Mouse (Mus musculus) retina, postnatal 1 day (tissue): ENCODE measurements around the gene Utp20.
A peak's percentile ranks its signal among the peaks of the same experiment; 100 is the strongest.
"Not testable (repeated sequence)": the region's sequence is repeated elsewhere in the genome, so short reads cannot be mapped to it uniquely, and the experiment has no call there.

Source experiments
- DNase-seq: peaks from one replicate; pipeline ENCODE4 v3.0.0-alpha.2; 2012

Gene Utp20

DNA sequence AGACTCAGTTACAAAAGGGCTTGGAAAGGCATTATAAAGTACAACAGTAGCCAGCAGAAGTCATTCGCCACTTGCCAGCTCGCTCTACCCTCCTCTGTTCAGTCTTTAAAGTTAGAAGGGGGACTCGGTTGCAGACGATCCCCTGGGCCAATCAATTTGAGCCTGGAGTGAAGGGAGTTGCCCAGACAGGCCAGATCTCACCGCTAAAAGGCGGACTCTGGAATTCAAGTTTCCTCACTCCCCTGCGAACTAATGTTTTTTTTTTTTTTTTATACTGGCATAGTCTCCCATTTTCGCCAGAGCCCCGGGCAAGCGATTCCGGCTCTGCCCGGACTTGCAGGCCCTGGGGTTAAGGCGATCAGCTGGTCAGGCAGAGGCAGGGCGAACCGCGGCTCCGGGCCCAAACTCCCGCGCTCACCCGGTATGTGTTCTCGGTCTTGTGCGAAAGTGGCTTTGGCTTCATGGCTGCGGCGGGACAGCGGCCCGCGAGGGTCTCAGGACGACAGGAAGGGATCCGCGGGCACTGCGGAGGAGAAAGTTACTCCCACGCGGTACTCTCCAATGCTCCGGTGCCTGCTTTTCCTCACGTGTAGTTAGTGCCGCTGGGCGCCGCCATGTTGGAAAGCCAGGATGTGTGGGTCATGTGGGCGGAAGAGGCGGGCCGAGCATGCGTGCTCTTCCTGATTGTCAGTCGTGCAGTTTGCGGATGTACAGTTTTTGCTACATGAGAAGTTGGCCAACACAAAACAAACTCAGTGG is at the start of gene Utp20:
Gene Utp20 (minus strand): TSS at position 617 of the 759 bp plus-strand sequence.
- peak; percentile 93 for DNase-seq

DNA sequence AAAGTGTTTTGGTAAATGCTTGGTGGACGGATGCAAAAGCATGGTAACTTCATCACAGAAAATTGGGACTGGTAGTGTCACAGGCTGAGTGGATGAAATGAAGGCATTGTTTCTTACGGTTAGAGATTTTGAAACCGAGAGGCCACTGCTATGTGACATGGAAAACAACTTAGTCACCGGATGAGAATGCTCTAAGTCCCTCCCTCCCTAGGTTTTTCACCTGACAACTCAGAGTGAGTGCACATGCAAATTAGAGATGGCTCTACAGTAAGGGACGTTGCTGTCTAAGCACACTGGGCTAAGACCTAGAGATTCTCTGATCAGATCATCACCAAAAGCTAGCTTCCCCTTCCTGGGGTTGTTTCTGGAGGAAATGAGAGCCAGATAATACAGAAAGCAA is 48.3 kb upstream of the Utp20 start:
- no peak for DNase-seq

DNA sequence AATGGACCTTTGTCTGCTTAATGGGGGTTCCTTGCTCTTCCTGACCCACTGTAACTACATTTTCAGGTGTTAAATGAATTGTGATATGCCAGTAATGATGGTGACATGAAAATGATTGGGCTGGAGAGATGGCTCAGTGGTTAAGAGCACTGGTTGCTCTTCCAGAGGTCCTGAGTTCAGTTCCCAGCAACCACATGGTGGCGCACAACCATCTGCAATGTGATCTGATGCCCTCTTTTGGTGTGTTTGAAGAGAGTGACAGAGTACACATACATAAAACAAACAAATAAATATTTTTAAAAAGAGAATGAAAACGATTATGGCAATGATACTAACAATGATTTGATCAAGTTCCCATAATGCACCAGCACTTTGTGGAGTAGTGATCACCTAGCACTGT is 39.4 kb upstream of the Utp20 start:
- no peak for DNase-seq

DNA sequence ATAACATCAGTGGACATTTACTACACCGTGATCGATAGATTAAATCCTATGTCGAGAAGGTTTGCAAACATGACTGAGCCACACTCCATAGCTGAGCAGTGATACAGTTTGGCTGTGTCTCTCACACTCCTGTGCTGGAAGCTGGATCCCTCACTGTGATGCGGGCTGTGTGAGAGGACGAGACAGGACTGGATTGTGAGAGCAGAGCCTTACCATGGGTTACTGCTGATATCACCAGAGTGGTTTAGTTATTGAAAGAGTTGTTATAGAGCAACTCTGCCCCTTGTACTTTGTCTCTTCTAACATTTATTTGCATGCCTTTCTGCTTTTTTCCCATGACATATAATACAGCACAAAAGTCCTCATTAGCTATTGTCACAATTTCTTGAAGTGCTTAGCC is 35.7 kb upstream of the Utp20 start:
- DNase-seq: no peak

DNA sequence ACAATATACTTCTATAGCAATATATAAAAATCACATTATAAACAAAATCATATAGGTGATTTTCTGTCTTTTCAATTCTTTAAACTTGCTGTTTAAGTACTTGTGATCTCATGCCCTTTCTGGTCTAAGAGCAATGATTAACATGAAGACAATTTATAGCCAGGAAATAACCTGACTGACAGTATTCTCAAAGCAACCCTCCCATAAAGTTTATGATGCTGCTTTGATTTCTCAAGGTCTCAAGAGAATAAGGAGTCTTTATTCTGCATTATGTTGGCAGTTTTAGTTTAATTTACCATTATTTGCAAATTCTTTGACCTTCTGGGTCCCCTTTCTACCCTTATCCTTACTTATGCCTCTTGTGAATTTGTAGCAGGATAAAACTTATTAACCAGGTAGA is 34.8 kb upstream of the Utp20 start:
- DNase-seq: no peak

DNA sequence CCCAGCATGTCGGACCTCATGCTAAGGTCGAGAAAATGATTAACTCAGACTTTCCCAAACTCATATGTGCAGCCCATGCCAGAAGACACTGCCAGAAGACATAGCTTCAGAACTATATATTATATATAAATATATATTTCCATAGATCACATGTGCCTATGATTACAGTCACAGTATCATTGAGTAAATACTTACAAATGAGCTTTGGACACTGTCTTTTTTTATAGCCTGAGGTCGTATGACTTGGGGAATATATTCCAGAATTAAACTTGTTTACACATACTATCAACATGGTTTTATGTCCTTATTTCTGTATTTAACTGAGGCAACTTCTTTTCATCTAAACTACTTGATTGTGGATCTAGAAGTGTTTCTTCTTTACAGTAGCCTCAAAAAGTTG is 34.3 kb upstream of the Utp20 start:
- DNase-seq: no peak

DNA sequence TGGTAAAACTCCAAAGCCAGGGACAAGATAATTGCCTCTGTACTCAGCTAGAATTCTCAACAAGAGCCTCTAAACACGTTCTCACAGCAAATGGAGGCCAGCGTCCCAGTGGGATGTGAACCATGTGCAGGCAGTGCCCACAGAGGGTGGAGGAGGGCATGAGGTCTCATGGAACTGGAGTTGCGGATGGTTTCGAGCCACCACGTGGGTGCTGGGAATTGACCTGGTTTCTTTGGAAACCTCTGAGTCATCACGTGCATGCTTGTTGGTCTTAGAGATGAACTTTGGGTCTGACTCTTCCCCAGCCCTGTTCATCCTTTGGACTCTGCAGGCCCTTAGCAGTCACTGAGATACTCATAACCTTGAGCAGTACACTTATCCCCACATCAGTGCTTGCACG is 26.7 kb upstream of the Utp20 start:
- no peak for DNase-seq

DNA sequence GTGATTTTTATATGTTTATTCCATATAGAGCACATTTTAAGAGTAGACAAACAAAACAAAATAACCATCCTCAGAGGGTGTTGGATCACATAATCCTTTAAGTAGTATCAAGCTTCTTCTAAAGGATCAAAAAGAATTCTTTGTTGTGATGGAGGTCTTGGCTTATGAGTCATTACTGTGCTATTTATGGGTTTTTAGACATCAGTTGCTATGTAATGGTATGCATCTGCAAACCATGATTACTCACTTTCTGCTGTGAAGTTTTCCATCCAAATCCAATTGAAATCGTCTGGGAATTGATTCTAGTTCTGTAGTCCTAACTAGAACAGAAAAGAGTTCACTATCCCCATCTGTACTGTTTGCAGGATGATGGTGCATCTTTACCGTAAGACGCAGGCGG is 23.4 kb upstream of the Utp20 start:
- no peak for DNase-seq

DNA sequence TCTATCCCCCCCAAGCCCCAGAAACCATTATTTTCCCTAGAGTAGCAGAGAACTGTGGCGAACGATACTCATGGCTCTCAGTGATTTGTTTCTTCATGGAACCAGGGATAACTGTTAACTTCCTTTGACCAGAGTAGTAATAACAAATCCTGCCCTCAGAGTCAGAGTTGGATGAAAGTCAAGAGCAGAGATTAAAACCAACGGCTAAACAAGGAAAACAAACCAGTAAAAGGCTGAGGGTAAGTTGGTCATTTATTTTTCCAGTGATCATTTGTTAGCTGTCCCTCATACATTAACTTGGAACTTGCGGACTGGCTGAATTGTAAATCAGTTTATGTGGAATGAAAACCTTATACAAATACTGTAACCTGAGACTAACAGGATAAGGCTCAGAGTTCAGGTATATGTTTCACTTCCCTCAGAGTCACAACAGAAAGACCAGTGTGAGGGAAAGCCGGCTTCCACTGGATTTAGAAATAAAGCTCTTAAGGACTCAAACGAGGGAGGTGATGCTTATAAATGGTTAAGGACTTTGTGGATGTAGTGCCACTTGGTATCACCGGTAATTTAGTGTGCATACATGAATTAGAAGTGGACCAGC is 22.4 kb upstream of the Utp20 start:
- no peak for DNase-seq

DNA sequence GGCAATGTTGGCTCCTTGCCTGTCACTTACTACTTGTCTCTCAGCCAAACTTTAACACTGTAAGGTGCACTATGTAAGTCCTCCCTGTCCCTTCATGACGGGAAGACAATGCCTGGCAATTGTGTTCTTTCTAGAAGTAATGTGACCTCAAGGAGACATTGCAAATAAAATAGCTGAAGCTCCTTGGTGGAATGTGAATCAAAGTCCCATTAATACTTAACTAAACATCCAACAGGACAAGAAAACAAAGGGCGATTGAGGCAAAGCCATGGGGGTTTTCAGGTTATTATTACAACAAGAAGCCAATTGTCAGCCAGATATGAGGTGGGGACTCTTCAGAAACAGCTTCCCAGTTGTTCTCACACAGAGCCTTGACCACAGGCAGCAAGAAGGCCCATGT is 7.6 kb upstream of the Utp20 start:
- no peak for DNase-seq

DNA sequence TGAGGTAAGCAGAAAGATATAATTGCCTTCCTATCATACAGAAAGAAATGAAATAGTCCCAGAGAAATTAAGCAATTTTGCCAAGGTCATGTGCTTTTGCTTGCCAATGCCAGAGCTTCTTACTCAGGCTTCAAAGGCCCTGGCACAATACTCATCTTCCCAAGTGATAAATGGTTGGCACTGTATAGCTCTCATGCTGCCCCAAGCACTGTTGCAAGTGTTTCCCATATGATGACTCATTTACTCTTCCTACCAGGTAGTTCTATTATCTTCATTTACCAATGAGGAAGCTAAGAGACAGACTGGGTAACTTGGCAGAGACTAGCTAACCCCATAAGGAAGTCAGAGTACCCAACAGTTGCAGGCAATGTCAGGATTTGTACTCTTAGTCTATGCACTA is 1.8 kb upstream of the Utp20 start:
- DNase-seq: no peak

DNA sequence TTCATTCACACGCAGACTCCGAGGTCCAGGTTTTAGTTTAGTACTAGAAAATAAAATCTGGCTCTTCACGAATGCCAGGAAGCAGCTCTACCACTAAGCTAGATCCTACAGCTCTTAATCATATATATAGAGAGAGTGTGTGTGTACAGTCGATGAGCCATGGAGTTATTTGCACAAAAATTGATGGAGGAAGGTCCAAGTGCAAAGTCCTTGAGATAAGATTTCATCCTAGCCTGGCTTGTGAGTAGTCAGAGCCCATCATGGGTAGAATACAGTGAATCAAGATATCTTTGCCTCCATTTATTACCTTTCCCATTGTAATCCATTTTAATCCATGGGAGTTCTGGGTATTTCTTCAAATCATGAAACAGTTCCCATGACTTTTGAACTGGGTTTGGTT is 992 bp upstream of the Utp20 start:
- no peak for DNase-seq

DNA sequence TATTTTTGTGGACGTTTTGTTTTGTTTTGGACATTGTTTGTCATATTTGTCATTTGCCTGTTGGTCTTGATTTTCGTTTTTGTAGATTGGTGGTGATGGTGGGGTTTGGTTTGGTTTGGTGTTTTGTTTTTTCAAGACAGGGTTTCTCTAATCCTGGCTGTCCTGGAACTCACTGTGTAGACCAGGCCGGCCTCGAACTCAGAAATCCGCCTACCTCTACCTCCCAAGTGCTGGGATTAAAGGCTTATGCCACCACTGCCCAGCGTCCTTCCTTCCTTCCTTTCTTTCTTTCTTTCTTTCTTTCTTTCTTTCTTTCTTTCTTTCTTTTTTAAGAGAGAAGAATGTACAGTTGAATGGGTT is 323 bp upstream of the Utp20 start:
- DNase-seq: not testable (repeated sequence)

DNA sequence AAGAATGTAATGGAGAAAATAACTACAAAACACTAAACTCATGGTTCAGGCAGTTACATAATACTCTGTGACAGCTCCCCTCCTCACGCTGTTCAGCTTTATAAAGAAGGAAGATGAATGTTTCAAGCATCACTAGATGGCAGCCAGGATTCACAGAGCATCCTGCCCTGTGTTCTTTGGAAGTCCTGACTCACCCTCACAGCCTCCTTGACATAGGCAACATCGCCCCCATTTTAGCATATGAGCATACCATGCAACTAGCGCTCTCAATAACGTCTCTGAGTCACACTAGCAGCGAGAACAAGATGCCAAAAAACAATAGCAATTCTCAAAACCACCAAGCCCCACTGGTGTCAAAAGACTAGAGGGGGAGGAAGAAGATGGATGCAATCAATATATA is 9.3 kb downstream of the Utp20 start:
- no peak for DNase-seq

DNA sequence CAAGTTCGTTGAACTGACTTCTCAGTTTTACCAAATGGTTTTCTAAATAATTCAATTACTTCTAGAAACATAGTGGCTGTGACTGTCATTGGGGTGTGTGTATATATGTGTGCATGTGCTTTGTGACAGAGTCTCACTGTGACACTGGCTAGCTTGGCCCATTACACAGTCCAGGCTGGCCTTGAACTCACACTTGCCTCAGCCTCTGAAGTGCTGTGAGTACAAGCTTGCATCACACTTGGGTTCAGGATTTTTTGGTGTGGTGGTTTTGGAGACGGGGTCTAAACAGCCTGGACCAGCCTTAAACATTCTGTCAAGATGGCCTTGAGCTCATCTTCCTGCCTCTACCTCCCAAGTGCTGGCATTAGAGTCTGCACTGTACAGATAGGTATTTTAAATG is 11.3 kb downstream of the Utp20 start:
- DNase-seq: no peak

DNA sequence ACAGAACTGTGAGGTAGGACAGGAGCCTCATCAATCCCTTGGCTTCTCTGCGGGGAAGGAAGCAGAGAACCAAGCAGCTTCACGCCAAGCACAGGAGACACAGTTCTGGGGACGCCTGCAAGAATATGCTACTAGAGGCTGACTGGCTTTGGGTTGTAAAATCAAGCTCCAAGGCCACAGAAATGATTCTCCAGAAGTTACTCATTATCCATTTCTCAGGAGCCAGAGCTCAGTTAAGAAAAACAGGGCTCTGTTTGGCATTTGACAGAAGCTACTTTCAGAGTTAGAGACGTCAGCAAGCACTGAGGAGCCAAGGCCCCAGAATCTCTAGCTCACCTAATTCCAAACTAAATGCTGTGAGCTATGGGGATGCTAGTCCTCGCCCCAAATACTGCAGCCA is 14.9 kb downstream of the Utp20 start:
- DNase-seq: no peak

DNA sequence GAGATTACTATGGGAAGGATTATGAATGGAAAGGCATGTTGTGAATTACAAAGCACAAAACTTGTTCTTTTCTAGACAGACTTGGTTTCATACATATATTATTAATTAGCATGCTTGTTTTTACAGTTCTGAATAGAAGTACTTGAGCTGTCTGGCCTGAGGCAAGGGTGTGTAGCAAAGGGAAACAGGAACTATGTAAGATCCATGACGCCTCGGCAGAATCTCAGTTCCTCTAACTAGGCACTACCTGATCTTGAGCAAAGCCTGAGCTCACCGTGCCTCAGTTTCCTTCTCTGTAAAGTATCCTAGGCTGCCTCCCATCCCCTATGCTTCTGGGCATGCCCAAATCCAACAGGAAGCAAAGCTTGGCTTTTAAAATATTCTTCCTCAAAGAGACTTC is 24.4 kb downstream of the Utp20 start:
- DNase-seq: no peak

DNA sequence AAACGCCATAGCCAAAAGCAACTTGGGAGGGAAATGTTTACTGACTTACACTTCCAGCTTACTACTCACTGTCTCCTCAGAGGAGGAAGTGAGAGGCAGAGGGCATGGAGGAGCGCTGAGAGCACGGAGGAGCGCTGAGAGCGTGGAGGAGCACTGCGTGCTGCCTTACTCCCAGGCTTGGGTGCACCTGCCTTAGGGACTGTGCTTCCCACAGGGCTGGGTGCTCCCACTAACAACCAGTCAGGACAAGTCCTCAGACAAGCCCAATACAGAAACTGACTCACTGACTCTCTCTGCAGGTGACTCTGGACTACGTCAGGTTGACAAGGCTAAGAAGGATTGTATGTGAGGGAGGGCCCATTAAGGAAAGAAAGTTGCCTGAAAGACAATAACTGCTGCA is 27.2 kb downstream of the Utp20 start:
- DNase-seq: no peak

DNA sequence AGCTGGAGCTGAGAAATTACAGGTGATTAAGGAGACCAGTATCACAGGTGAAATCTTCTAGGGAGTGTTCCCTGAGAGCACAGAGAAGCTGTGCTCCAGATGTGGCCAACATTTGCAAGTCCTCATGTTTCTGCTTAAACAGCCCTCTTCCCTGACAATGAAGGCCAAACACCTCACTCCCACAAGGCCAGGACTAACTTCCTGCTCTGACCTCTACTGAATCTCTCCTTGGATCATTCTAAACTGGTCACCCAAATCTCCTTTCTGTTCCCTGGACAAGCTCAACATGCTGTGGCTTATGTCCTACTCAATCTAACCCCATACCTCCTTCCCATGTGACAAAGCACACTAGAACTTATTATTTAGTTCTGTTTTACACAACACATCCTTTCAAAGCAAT is 29.2 kb downstream of the Utp20 start:
- no peak for DNase-seq

DNA sequence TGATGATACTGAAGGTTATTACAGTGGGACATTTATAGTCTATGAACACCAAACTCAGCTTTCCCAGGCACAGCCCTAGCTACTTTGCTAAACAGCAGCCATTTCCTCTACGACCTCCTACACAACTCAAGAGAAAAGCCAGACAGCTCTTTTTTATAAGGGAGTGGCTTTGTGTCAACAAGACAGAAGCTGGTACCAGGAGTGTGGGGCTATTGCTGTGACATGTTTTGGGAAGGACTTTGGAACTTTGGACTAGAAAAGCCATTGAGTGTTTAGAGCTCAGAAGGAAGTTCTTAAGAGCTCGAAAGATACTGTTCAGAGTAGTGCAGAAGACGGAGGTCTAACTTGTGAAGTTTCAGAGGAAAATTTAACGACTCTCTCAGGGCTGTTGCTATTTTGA is 29.7 kb downstream of the Utp20 start:
- DNase-seq: no peak

DNA sequence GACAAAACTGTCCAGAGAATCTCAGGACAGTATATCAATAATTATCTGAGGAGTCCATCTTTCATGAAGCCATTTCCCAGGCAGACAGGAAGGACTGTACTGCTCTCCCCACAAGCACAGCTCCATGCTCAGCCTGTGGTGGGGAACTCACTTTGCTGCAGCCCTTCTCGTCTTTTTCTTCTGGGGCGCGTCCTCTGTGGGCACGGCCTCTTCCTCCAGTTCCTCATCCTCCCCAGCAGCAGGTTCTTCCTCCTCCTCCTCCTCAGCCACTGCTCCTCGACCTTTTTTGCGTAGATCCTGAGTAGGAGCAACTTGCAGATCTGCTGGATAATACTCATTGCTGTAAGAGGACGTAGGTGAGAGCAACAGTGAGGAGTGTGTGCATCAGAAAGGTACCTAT is 31.4 kb downstream of the Utp20 start:
- no peak for DNase-seq

DNA sequence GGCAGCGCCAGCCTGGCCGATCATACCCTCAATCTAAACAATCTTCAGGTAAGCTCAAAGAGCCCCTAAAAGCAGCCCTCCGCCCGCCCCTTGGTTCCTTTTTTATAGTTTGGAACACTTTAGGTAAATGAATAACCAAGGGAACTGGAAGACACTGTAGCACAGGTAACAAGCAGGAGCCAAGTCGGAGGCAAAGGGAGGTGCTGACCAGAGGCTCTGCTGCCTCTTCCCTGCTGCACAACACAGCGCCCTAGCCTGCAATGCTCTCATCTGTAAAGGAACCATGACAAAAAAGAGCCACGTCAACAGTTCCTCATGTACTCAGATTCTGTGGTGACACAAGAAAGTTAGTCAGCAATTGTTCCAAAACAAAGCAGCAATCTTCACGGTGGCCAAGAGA is 32.0 kb downstream of the Utp20 start:
- DNase-seq: no peak

DNA sequence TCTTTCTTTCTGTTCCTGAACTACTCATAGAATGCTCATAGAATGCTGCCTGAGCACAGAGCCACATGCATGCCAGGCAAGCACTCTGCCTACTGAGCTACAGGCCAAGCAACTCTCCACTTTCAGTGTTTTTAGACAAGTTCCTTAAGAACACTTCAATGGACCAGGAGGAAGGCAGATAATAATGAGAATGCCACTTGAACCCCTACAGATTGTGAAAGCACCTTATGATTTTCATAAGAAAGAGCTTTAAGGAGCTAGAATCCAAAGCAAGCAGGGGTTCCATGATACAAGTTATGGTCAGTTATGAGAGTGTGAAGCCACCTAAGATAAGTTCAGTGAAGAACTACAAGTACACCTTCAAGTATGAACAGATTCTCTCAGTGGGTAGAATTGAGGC is 32.9 kb downstream of the Utp20 start:
- no peak for DNase-seq

DNA sequence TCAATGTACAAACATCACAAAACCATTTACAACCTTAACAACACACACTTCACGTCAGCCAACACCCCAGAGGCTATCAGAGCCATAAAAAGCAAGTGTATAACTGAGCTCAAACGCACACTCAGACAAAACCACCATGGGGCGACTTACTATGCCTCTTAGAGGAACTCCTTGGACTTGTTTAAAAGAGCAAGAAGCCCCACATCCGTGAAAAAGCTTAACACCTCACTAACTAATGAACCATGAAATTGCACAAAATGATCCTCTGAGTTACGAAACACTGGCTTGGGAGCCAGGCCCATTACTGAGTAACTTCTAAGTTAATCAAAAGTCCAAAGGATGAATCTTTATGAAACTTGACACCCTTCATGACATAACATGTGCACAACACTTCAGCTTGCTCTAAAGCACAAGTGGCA is 42.1 kb downstream of the Utp20 start:
- no peak for DNase-seq

DNA sequence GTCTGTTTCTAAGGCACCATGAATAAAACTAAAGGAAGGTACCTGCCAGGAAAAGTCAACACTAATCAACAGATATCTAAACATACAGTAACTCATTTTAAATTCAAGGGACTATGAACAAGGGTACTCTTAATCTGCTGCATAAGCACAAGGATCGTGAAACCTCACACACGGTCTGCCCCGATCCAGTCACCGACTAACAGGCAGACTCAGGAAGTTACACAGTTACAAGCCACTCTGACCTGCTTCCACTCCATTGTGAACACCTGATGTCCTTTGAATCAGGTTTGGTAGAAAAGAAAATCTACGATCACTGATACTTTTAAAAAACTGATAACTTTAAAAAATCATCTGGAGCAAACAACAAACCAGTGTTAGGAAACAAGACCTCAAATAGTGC is 42.7 kb downstream of the Utp20 start:
- no peak for DNase-seq
